Mouse (Mus musculus) bone marrow, adult 2 months (tissue): ENCODE results near the gene Slc25a51. TPM values are rescaled to one million over a fixed set of nuclear protein-coding genes. Genes with fewer than 3 reads are reported as not detected.

Source experiments
- H3K27ac ChIP-seq: fragments of 200-500 bp; 2 replicates; pipeline ENCODE4 v1.5.1; 2012; ENCODE audit warnings: low read depth, mild to moderate bottlenecking, control low read depth, inconsistent platforms, low read length; ENCODE audit not compliant: control insufficient read depth, poor library complexity, insufficient read depth
- H3K4me1 ChIP-seq: fragments of 200-500 bp; 2 replicates; pipeline ENCODE4 v1.6.1; 2011; ENCODE audit warnings: low read length; ENCODE audit not compliant: control insufficient read depth, insufficient read depth
- H3K4me3 ChIP-seq: fragments of 200-500 bp; replicated peaks from 2 replicates; pipeline ENCODE3; 2011; ENCODE audit warnings: mild to moderate bottlenecking, low read depth, low read length, control low read depth; ENCODE audit not compliant: control insufficient read depth
- CTCF ChIP-seq: fragments of 200-500 bp; IDR thresholded peaks from 2 replicates; pipeline ENCODE4 v1.5.1; 2011; ENCODE audit warnings: low read length, control low read depth; ENCODE audit not compliant: control insufficient read depth, insufficient read depth
- POLR2A ChIP-seq: fragments of 200-500 bp; IDR thresholded peaks from 2 replicates; pipeline ENCODE4 v1.6.1; 2011; ENCODE audit warnings: low read depth, mild to moderate bottlenecking, control low read depth, low read length, borderline replicate concordance; ENCODE audit not compliant: control insufficient read depth
- WGBS: fragments of 180-500 bp; shearing (Covaris S2); methylation state at CpG from one replicate; pipeline ENCODE4 v1.1.7; 2018; 5-methylcytosine and 5-hydroxymethylcytosine counted together
- polyA plus RNA-seq: library from polyadenylated mRNA; stranded (reverse); fragments of >200 nt; gene quantifications from 2 replicates; pipeline ENCODE4 v1.2.4, GENCODE M21; 2011; ENCODE audit warnings: low replicate concordance; ENCODE audit not compliant: missing spikeins, insufficient read depth, insufficient read length

Gene Slc25a51
- polyA plus RNA-seq, 1 experiment, result 97.1 TPM

DNA sequence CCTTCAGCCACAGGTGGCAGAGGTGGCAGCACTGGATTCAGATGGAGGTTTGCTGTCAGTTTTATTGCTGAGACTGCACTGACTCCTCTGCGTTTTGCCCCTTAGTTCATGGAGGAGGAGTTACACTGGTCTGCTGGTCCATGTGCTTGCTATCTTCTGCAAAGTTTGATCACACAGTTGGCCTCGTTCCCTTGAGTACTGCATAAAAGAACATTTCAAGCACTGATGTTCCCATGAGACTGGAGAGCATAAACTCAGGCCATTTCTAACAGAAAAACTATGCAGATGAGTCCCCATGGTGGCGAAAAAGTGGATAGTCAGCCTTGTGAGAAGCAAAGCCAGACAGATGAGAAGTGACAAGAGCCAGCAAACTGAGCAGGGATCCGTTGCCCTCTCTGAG lies 32.0 kb downstream of the Slc25a51 start:
- no peak for TF ChIP-seq CTCF
- no peak for TF ChIP-seq POLR2A
- Histone ChIP-seq H3K27ac (no peak overlapping the region), H3K4me1 (no peaks in the 10 kb centered on the region), H3K4me3 (no peak overlapping the region)
- 84% methylated on average over 4 of the region's 4 CpGs for WGBS

DNA sequence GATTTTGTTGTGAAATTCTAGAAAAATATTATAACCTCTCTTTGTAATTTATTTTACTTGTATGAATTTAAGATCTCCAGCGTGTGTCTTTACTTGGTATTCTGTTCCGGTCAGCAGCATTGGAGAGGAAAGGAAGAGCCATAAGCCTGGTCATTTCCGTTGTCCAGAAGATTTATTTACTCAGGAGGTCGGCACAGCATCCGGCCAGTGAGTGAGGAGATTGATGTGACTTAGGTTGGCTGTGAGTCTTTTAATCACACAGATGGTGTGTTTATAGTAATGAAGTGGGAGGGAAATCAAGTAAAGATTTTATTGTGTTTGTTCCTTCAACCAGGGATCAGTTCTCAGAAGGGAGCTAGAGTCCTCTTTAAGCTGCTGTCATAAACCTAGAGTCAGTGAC lies 33.7 kb downstream of the Slc25a51 start:
- H3K4me1 ChIP-seq, result no peaks in the 10 kb centered on the region
- 94% methylated on average over 5 of the region's 5 CpGs for WGBS
- no peak overlapping the region for H3K4me3 ChIP-seq
- no peak overlapping the region for H3K27ac ChIP-seq
- no peak for TF ChIP-seq CTCF
- TF ChIP-seq POLR2A, result no peak

DNA sequence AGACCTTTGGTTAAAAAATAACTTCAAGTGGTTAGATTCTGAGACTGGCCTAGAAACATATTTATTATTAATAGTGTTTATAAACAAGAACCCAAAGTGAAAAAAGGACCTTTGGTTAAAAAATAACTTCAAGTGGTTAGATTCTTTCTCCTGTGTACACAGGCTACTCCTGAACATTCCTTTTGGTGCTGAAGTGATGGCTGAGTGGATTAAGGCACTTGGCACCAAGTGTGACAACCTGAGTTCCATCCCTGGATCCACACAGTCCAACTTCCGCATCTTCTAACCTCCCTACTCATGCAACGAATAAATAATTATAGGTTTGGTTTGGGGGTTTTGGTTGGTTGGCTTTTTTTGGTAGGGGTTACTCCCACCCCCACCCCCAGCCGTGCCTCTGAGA lies 37.3 kb downstream of the Slc25a51 start:
- TF ChIP-seq POLR2A (no peak), CTCF (no peak)
- no peak overlapping the region for H3K27ac ChIP-seq
- WGBS, result 89% methylated on average over 3 of the region's 3 CpGs
- H3K4me3 ChIP-seq, result no peak overlapping the region
- no peaks in the 10 kb centered on the region for H3K4me1 ChIP-seq

DNA sequence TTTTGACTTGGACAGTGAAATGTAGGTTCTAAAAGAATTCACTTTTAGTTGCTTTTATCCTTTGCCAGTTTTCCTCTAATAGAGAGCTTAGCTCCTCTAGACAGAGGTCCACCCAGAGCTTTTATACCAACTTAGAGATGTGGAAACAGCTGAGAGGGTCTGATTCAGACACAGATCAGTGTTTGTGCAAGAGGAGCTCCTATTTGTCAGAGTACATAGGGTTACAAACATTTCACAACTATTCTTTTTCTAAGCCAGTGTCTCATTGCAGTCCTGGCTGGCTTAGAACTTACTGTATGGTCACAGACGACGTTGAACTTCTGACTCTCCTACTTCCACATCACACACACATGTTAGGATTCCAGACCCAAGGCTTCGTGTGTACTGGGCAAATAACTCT lies 51.9 kb downstream of the Slc25a51 start:
- H3K4me3 ChIP-seq, result no peak overlapping the region
- WGBS, result 74% methylated on average over 3 of the region's 3 CpGs
- H3K27ac ChIP-seq, result no peak overlapping the region
- TF ChIP-seq POLR2A, result no peak
- no peak for TF ChIP-seq CTCF
- H3K4me1 ChIP-seq, result no peaks in the 10 kb centered on the region

Other genes with a start within 250 kb of the Slc25a51 start
- gene Frmpd1, start 223.9 kb downstream of the Slc25a51 start, polyA plus RNA-seq, result not detected in 2 replicates
- 0.75 and 18.5 TPM in 2 replicates for gene Trmt10b, start 111.6 kb downstream of the Slc25a51 start, polyA plus RNA-seq
- 8.2 and 12.4 TPM in 2 replicates for gene Dcaf10, start 66.7 kb downstream of the Slc25a51 start, polyA plus RNA-seq
- 26.6 and 43.1 TPM in 2 replicates for gene Exosc3, start 66.0 kb downstream of the Slc25a51 start, polyA plus RNA-seq
- gene Shb, start 123.7 kb upstream of the Slc25a51 start, polyA plus RNA-seq, result 2.8 and 6.5 TPM in 2 replicates